Mouse (Mus musculus): Measurements from ENCODE around the gene Phf21a.
"Not testable (repeated sequence)": the region's sequence is repeated elsewhere in the genome, so short reads cannot be mapped to it uniquely, and the experiment has no call there.

Gene Phf21a

DNA sequence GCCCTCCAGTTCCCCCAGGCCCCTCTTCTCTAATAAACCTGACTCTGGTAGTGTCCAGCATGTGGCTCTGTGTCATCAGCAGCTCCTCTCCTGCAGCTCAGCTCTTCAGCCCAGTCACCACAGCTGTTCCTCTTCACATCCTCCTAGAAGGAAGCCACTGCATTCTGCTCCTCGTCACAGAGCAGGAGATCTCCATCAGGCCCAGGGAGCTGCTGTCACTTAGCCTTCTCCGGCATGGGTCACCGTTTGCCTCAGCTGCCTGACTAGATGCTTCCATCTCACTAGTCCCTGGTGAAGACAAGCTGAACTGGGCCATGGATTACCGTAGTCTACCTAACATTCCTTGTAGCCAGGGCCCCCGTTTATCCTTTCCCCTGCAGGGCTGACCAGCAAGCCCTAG, 288.2 kb downstream of the Phf21a start:
- DNase-seq (ENCODE audit: low read depth, low spot score) = no peak

DNA sequence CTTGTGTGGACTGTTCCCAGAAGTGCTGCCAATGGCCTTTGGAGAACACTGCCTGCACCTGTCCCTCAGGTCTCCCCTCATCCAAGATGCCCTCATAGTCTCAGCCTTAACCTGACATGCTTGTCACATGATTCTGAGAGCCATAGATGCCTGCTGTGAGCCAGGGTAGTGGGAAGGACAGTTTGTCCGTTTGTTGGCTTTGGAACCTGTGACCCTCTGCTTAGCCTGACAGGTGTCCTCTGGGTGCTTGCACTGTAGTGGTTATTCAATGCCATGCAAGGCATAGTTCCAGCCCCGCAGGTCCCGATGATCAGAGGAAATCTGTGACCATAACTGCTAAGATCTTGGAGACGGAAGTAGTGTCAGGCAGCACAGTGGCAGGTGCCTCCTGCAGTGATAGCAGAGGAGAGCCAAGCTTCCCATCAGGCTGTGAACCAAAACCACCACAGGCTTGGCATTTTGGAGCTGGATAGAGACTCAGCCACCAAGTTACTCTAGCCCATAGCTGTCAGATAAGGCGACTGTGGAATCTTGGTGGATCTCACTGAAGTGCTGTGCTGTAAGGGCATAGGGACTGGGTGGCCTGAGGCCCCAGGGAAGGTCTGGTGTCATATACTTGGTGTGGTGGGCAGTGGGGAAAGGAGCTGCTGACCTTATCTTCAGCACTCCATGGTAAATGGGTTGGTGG, 289.1 kb downstream of the Phf21a start, which contains the start of gene 1700029I15Rik:
TSS of gene 1700029I15Rik (plus strand) at position 638 of the 688 bp plus-strand sequence.
- no peak for DNase-seq (ENCODE audit: low read depth, low spot score)

DNA sequence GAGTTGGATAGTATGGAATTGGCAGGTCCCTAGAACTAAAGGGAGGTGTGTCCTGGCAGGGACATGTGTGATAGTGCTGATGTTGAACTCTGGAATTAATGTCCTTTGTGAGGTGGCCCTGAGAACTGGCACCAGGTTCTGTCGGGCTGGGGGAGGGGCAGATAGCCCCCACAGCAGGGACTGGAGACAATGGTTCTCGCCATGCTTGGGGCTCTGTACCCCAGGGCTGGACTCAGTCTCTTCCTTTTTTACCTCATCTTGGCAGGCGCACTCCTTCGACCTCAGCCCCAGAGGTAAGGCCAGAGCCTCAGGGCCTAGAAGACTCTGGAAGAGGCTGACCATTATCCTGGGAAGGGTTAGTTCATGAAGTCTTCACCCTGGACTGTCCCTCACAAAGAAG, 289.8 kb downstream of the Phf21a start:
- DNase-seq (ENCODE audit: low read depth, low spot score) = no peak

DNA sequence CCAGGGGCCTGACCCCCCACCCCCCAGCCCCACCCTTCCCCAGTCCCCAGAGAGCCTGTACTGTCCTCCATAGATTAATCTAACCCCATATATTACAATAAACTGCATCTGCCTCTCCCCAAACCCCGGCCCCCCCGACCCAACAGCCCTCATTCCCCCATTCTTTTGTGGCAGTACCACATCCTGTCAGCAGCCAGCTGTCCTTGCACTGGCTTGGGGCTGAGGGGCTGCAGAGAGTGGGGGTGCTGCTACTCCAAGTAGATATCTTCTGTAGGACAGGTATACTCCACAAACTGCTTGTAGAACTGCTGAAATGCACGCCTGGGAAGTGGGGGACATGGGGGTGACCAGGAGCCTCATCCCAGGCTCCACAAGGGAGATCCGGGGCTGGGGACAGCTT, 291.2 kb downstream of the Phf21a start:
- no peak for DNase-seq (ENCODE audit: low read depth, low spot score)

DNA sequence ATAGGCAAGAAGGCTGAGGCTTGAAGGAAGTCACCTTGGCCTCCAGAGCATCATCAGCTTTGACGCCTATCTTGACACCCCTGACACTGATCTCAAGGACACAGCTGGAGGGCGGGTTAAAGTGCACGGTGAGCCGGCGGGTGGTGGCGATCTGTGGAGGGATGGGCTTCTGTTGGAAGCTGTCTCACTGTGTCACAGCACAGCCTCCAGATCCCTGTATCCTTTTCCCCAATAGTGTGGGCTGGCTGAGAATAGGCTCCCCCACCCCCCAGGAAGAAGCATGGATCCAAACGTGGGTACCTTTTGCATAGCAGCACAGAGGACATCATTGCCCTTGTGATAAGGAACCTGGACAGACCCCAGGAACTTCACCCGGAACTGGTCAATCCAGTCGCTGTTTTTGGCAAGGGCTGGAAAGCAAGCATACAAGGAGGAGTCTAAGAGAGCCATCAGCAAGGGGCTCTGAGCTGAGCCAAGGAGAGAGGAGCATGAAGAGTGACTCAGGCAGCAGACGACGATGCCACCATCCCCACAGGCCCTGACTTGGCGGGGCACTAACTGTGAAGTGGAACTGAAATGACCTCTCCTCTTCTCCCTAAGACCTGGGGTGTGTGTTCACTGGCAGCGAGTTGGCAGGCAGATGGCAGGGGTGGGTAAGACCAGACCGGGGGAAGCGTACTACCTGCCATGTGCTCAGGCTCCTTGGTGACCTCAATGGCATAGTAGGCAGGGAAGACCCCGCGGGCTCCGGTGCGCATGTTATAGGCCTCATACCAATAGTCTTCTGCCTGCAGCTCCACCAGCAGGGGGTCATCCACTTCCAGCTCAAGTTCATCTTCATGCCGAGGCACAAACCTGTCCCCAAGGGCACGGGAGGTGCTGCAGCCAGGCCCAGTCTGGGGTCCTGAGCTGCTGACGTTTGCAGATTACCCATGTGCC, 292.5 kb downstream of the Phf21a start:
- DNase-seq (ENCODE audit: low read depth, low spot score) = peak; percentile 40

DNA sequence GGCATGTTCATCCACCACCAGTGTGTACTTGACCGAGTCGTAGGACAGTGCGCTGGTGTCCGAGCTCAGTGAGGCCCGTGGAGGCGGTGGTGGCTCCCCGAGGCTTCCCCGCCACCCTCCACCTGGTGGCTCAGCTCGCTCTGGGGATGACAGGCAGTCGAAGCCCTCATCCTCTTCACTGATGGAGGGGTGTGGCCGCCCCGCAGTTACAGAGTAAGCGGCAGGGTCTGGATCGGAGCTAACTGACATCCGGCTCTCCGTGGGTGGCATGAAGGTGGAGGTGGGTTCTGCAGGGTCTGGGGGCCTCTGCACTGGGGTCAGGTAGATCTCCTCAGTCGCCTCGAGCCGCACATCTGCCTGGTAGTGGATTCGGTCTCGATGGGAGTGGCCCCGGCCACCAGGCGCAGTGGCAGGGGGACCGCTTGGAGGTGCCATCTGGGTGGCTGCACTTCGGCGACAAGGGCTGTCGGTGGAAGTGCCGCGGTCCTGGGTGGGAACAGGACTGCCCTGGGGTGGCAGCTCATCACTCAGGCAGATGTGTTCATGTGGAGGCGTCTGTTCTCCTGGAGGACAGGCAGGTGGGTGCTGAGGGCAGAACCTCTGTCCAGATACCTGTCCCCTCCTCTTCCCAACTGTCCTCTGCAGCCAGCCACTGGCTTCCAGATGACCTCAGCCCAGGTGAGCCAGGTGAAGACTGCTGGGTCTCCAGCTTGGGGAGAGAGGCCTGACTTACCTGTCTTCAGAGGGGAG, 294.1 kb downstream of the Phf21a start:
- no peak for DNase-seq (ENCODE audit: low read depth, low spot score)

DNA sequence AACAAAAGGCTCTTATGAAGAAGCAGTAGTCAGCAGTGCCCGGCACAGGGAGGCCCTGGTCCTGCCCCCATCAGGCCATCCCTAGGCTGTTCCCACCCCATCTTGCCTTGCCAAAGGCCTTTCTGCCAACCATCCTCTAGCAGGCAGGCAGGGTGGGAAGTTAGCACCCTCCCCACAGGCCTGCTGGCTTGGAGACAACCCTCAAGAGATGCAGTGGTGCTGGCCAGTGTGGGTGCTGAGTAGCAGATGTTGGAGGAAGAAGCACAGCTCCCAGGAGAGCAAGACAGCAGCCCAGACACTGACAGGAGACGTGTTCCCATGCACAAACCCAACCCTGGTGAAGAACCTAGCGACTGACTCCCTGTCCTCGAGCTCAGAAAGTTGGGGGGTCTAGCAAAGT, 294.7 kb downstream of the Phf21a start:
- no peak for DNase-seq (ENCODE audit: low read depth, low spot score)

DNA sequence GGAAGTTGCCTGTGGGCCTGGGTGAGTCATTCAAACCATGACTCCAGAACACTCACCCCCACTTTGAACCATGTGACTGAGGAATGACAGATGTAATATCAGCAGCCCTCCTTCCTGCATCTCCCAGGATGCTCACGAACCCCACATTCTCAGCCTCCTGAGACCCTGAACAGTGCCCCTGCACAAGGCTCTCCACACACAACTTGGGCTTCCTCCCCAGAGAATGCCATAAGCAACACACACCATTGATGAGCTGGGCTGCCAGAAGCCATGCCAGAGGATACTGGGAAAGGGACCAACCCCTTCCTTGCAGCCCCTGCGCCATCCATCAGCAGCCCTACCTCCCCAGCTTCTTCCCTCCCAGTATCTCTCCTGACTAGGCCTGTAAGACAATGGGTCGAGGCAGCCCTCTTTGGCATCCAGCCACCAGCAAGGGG, 295.2 kb downstream of the Phf21a start:
- no peak for DNase-seq (ENCODE audit: low read depth, low spot score)

DNA sequence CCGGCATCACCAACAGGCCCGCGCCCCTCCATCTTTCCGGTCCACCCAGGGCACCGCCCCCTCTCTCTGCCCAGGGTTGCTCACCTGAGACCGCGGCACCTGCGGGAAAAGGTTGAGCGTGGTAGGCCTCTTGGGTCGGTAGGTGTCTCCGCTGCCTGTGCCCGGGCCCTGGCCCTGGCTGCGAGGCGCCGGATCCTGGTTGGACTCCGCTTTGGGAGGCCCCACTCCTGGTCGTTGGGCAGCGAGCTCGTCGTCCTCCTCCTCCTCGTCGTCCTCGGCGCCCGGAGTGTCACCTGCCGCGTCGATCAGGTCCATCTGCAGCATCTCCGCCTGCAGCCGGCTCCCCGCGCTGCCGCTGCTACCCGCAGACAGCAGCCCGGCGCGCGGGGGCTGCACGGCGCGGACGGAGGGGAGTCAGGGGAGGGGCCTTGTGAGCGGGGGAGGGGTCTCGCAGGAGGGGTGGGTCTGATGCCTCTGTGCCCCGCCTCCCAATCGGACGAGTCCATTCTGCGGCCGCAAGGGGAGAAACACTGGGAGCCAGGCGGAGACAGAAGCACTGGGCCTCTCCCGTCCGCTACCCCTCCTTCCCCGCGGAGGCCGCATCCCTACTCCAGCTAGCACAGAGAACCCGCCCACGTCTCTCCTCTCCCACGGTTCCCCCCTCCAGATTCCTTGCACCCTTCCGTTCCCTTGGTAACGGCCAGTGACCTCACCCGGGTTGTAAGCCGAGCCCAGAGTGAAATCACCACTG, 296.1 kb downstream of the Phf21a start:
- peak; percentile 96 for DNase-seq (ENCODE audit: low read depth, low spot score)

DNA sequence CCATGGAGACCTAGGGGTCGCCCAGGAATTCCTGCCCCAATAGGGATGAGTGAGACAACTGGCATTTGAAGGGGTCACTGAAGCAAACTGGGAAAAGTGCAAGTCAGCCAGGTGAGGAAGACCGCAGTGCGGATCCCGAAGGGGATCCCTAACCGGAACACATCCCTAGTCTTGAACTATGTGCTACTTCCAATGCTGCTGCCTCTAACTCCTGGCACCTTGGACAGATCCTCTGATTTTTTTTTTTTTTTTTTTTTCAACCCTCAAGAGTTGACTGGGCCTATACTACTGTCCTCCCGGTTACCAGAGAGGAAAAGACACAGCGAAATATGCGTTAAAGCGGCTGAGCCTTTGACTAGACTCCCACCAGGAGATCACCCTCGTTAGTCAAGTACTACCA, 296.7 kb downstream of the Phf21a start:
- no peak for DNase-seq (ENCODE audit: low read depth, low spot score)

DNA sequence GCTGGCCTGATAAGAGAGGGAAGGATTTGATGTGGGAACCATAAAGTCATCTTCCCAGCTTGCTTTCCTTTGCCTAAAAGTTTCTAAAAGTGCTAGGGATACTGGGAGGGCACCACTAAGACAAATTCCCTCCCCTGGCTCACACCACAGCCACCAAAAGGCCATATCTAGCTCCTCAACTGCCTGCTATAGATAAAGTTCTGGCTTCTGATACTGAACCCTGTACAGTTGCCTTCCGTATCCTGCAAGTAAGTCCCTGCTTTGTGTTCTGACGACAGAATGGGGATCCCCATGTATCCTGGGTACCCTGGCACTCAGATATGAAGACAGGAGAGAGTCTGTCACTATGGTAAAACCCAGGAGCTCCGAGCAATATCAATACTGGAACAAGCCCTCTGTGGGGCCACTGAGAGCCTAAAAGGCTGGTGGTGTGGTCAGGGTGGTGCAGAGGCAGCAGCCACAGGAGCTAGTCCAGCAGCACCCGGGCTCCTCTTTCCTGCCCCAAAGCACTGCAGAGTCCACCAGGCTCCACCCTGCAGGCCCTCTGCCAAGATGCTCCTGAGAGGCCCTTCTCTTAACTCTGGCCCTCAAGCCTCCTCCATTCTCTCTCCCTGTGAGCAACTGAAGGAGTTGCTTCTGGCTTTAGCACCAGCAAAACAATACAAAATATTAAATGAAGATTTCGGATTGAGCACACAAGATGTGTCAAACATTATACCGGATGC, 297.5 kb downstream of the Phf21a start:
- no peak for DNase-seq (ENCODE audit: low read depth, low spot score)

DNA sequence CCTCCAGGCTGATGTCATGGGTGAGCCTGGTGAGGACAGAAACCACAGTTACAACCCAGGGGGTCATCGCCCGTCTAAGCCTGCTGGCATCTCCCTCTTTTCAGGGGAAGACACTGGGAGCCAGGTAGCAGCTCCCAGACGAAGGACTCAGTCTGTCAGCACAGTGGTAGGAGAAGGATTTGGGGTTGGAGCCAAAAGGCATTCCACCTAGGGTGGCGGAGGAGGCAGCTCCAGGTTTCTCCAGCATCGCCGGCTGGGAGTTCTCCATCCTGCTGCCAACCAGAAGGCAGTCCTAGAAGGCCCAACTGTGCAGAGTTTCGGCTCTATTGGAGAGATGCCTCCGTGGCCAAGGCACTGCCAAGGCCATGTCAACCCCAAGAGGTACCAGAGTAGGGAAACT, 298.2 kb downstream of the Phf21a start:
- no peak for DNase-seq (ENCODE audit: low read depth, low spot score)

DNA sequence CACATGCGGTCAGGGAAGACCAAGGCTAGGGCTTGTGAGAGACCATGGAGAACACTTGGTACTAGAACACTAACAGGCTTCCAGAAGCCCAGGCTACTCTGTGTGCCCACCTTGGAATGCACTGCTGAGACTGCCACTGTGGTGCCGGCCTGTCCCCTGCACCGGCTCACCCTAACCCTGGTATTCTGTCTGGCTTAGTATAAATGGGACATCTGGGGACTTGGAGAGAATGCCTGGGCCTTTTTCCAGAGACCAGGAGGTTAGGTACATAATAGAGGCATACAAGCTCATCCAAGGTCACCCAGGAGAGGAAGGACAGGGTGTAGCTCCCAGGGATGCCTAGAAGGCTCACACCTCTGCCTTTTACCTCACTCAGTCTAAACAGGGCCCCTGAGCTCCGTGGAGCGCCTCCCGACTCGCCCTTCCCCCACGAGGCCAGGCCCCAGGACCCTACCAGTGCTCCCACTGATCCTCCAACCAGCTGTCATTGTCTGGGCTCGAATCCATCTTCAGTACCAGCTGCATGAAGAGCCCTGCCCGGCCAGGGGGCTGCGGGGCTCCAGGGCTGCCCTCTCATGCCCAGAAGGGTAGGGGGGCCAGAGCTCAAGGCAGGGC, 298.9 kb downstream of the Phf21a start:
- peak; percentile 53 for DNase-seq (ENCODE audit: low read depth, low spot score)

DNA sequence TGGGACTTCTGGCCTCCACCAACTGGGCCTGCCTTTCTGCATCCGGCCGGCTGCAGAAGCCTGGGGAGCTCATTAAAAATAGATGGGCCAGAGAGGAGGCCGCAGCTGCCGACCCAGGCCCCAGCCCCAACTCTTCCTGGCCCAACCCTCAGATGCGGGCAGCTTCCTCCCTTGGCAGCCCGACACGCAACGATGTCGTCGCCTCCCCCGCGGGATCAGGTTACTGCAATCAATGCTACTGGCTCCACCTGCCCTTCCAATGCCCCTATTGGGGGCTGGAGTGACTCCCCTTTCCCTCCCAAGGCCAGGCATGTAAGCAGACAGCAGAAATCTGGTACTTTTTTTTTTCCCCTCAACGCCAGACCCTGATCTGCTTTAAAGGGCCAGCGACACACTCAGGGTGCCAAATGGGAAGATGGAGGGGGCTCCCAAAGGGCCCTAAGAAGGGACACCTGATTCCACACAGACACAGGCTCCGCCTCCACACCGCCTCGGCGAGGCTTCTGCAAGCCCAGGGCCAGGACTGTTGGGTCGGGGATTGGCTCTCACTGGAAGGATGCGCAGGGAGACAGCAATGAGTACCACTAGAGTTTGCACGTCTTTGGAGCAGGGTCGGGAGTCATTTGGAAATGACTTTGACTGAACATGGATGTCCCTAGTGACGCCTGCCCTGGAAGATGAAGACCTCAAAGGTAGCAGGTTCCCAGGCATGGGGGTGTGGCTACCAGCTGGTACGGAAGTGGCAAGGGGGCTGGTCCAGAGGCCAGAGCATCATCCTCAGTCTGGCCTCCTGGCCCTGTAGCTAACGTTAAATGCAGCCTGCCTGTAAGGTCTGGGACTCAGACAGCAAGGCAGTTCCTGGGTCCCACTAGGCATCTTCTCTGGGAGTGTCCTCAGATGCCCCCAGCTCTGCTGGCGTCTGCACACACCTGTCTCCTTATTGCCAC, 299.7 kb downstream of the Phf21a start:
- DNase-seq (ENCODE audit: low read depth, low spot score) = peak; percentile 71

DNA sequence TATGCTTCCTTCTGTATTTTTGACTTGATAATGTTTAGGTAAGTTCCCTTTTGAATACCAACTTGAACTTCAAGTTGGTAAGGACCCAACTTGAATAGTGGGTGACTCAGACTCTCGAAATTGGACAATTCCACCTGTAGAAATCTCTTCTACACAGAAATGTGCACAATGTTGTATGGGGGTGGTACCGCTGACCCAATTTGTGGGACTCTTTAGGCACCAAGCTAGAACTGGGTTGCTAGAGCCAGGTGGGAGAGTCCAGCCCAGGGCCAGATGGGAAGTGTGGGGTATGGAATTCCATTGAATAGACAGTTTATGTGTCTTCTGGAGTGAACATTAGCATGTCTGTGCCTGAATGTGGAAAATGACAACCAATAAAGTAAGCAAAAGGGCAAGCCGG, 302.6 kb downstream of the Phf21a start:
- DNase-seq (ENCODE audit: low read depth, low spot score) = no peak

DNA sequence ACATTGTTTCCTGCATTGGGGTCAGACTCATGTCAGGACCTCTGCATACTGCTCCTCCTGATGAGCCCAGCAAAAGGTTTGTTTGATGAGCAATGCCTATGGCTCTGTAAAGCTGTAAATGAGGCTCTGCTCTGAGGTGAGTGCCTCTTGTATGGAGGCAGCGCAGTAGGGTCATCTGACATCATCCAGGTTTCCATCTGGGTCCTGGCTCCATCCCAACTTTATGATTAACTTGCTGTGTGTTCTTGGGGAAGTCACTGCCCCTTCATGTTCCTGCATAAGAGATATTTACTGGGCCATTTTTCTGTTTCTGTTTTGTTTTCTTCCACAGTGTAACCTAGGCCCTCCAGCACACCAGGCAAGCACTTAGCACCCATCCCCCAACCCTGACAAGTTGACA, 304.5 kb downstream of the Phf21a start:
- no peak for DNase-seq (ENCODE audit: low read depth, low spot score)

DNA sequence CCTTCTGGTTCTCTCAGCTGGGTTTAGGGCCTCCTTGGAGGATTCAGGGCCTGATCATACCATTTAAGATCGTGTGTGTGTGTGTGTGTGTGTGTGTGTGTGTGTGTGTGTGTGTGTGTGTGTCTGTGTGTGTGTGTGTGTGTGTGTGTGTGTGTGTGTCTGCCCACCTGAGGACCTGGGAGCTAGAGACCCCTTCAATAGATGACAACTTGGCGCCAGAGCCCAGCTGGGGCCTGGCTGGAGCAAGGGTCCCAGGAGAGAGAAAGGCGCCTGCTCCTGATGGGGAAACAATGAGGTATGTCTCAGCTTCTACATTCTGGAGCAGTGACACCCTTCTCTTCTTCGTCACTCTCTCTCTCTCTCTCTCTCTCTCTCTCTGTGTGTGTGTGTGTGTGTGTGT, 307.0 kb downstream of the Phf21a start:
- not testable (repeated sequence) for DNase-seq (ENCODE audit: low read depth, low spot score)

DNA sequence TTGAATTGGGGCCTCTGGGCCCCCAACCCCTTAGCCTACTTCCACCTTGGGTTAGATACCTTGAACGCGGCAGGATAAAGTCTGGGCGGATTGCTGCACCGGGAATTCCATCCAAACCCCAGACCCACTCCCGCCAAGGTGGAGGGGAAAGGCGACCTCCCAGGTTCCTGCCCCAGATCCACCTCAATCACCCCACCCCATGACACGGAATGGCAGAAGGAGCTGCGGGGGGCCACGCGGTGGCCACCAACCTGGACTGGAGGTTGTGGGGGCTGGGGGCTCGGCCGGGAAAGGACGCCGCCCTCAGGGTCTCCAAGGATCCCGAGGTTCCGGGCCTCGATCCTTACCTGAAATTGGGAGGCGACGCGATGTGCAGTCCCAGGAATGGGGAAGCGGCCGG, 307.8 kb downstream of the Phf21a start:
- no peak for DNase-seq (ENCODE audit: low read depth, low spot score)

DNA sequence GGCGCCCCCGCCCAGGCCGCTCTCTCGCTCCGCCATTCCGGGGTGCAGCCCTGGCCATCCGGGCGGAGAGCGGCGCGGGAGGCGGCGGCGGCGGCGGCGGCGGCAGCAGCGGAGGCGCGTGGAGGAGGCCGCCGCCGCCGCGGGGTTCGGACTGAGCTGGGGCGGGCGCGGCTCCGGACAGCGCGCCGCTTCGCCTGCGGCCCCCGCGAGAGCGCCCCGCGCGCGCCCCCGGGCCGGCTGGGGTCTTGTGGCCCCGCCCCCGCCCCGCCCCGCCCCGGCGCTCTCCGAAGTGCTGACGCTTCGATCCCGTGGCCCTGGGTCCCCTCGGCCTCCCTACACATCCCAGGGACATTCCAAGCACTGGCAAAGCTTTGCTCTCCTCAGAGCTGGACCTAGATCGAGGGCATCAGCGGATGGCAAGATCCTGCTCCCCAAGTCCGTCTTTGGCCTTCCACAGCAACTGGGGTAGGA, 308.2 kb downstream of the Phf21a start, which contains the start of gene Mapk8ip1:
TSS of gene Mapk8ip1 (minus strand) at position 173 of the 471 bp plus-strand sequence.
- peak; percentile 28 for DNase-seq (ENCODE audit: low read depth, low spot score)
